Mouse (Mus musculus): Measurements from ENCODE around the gene Zkscan16.

Gene Zkscan16

DNA sequence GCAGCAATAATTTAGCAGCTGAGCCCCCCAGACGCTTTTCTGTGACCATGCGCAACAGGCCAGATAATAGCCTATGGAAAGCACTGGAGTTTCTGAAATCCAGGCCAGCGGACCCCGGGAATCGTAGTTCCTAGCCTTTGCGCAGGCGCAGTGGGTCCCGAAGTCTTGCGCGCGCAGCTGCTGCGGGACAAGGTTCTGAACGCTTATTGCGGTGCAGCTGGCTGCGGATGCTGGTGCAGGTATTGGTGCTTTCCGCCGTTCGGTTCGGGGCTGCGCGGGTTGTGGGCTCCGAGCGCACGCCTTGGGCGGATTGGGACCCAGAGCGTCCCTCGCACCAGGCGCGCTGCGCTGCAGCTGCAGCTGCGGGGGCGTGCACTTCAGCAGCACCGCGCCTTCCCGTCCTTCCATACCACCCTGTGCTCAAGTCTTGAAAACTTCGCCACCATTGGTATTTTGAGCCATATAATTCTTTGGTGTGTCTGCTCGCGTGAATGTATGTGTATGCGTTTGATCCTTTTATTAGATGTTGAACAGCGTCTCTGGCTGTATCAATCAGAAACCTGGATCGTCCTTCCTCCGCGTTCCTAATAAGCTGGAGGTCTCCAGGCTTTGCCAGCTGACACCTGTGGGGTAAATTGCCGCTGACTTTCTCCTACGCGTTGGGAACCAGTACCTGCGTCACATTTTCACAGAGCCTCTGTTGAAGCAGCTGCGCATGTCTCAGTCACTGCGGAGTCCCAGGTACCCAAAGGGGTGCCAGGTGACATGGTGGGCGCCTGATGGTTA is at the start of gene Zkscan16:
TSS of gene Zkscan16 (plus strand) at position 209 of the 786 bp plus-strand sequence.
- DNase-seq = peak; percentile 59

DNA sequence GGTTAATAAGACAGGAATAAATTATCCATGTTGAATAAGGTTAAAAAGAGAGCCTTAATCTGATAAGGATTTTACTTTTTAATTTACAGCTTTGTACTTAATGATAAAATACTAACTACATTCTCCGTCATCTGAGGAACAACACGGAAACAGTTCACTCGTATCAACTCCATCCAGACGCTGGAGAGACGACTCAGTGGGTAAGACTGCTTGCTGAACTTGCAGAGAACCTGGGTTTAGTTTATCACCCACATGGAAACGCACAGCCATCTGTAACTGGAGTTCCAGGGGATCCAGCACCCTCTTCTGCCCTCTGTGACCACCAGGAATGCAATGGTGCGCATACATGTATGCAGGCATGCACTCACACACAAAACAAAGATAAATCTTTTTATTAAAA is 49.0 kb upstream of the Zkscan16 start:
- no peak for DNase-seq

DNA sequence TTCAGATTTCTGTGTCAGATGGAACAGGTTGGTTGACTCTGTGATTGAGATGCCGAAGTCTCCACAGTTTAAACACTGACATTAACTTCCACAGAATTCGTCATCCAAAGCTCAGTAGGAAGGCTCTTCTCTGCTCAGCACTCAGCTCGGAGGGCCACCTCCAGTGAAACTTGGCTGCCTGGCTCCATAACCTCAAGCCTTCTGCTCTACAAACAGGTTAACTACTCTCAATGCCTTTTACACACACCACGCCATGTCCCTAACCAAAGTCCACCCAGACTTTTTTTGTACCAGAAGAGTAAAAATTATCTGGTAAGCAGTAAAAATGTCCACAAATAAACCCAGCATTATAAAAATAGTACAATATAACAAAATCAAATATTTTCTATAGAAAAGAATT is 46.0 kb upstream of the Zkscan16 start:
- no peak for DNase-seq

DNA sequence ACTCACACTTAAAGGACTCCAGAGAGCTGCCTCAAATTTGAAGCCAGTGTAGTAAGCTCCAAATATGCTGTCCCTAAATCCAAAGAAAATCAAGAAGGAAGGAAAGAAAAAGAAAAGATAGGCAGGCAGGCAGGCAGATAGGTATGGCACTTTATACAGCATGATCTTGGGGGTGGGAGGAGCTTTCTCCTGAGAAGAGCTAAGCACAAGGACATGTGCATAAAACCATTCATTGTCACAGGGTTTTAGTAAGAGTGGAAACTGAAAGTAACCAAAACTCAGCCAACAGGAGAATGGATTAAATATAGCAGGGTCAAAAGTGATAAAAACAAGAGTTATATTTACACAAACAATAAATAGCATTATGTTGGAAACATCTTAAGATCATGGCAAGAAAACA is 45.1 kb upstream of the Zkscan16 start:
- no peak for DNase-seq

DNA sequence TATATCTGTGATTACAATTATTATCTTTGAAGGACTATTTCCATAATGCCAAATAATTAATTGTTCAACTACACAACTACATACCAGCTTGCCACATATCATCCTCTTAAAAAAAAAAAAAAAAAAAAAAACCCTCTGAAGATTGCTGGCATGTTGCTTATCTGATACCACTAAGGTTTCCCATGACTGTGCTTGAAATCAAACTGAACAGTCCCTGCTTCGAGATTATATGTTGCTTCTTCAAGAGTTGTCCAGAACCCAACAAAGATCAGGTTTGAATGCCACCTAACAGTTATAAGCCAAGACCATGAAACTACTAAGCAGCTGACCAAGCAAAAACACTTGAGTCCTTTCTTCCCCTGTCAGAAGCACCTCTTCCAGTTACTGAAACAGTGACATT is 36.0 kb upstream of the Zkscan16 start:
- no peak for DNase-seq

DNA sequence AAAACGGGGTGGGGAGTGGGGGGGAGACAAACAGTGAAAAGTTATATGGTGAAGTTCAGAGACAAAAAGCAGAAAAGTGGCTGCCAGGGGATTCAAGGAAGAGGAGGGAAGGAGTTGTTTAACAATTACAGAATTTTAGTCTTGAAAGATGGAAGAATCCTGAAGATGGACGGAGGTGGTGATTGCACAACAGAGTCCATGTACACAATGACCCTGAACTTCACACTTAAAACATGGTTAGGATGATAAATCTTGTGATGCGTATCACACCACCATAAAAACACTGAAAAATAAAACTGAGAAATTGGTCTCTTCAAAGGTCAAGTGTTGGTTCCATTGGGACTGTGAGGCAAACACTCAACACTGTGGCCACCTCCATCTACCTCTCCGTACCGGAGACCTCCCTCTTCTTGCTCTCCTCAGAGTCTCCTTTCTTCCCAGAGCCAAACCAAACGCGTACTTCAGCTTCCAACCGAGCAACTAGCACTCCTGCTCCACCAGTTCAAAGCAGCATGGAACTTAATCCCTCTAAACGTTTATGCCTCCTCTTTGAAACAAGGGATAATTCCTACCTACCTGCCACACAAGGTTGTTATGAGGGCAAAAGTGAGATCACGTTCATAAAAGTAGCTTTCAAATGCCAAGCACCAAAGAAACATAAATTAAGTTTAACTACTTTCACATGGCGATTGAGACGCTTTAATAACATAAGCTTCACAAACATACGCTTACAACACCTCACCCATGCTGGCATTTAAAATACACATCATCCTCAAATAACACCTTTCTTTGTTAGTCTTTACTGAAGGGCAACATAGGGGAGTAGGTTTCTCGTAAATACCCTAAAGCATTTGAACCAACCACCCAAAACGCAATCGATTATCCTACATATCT is 33.0 kb upstream of the Zkscan16 start:
- no peak for DNase-seq

DNA sequence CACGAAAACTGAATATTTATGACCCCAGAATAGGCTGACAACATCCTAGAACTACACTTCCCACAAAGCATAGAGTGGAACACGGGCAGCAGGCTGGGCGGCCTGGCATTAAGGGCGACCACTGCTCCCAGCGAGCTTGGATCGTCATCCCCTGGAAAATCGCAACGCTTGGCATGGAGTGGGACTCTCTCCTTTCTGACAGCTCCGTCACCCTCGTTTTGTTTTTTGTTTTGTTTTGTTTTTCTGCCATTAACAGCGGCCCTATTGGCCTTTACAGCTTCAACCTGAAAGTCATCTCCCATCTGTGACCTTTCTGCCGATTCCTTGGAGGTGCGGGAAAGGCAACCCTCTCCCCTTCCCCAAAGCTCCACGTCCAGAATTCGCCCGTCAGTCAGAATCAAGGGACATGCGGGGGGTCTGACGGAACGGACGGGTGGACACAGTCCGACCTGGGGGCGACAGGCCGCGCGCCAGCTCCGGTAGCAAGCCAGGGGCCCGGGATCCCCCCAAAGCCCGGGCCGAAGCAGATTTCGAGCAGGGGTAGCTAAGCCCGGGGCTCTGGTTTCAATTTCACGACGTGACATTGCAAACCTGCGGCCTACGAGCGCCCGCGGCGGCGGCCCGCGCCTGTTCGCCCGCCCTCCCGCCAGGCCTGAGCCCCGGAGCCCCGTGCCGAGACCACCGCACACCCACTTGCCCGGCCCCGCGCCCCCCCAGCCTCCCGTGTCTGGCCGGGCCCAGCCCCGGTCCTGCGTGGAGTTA is 32.2 kb upstream of the Zkscan16 start:
- DNase-seq = peak; percentile 46

DNA sequence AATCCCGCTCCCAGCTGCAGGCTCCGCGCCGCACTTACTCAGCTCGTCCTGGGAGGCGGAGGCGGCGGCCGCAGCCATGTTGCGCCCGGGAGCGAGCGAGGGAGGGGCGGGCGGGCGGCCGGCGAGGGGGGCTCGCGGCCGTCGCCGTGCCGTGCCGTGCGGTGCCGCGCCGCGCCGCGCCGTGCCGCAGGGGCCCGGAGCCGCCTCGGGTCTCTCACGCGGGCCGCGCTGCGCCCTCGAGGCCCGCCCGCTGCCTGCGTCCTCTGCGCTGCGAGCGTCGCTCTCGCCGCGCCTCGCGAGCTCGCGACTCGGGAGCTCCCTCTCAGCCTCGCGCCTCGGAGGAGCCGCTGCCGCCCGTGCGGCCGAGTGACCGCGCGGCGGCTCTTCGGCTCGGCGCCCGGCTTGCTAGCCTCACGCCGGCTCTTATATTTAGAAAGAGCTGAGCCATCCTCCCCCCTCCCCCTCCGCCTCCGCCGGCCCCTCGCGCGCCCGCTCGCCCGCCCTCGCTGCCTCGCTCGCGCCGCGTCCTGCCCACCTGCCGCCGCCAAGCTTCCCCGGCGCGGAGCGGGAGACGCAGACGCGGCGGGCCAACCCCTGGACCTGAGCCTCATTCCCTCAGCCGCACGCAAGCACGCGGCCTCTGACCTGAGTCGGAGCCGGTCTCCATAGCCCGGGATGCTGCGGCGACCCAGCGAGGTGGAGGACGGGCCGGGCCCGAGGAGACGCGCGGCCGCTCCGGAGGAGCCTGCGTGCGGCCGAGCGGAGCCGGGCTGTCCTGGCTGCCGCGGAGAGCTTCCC is 31.4 kb upstream of the Zkscan16 start:
- peak; percentile 52 for DNase-seq

DNA sequence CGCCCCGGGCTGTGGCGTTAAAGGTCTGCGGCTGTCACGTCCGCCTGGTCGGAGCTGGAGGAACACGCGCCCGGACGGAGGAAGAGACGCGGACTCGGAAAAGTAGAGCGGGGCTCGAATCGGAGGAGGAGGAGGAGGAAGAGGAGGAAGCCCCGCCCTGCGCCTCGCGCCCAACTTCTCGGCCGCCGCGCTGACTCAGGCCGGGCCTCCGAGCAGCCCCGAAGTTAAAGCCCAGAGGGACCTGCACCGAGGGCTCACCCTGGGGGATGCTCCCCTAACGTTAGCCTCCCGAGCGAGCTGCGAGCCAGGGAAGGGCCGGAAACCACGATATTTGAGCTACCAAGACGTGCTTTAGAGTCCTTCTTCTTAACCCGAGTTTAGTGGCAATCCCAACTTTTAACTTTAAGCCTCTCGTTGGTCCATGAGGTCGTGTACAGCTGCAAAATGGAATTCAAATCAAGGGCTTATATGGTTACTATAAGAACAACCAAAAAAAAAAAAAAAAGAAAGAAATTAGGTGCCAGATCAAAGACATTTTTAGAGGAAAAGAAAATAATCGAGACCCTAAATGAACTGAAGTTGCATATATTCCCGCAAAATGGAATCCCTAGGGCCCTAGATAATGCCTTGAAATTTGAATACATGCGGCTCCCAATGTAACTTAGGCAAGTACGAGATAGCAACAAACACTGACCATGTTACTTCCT is 30.6 kb upstream of the Zkscan16 start, which contains the start of gene Ecpas:
TSS of gene Ecpas (minus strand) at position 121 of the 707 bp plus-strand sequence.
- peak; percentile 84 for DNase-seq

DNA sequence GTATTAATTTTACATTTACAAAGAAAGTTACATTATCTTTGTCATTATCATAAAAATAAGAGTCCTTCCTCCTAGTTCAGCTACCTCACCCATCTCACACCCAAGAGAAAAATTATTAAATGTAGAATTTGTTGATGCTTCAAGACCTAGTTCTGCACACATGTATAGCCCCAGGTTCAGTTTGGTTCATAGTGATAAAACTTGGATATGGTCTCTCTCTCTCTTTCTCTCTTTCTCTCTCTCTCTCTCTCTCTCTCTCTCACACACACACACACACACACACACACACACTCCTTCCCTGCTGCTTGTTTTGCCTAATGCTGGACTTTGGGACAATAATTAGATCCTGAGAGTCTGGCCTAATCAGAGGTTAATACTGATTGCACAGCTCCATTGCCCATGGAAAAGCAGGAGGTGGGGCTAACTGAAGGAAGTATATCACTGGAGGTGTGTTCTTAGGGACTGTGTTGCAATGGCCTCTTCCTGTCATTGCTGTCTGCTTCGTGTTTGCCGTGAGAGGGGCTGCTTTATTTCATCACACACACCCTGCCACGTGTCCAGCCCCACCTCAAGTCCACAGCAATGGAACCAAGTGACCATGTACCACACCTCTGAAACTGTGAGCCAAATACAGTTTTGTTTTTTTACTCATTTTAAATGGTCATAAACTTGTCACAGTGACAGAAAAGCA is 29.9 kb upstream of the Zkscan16 start:
- no peak for DNase-seq

DNA sequence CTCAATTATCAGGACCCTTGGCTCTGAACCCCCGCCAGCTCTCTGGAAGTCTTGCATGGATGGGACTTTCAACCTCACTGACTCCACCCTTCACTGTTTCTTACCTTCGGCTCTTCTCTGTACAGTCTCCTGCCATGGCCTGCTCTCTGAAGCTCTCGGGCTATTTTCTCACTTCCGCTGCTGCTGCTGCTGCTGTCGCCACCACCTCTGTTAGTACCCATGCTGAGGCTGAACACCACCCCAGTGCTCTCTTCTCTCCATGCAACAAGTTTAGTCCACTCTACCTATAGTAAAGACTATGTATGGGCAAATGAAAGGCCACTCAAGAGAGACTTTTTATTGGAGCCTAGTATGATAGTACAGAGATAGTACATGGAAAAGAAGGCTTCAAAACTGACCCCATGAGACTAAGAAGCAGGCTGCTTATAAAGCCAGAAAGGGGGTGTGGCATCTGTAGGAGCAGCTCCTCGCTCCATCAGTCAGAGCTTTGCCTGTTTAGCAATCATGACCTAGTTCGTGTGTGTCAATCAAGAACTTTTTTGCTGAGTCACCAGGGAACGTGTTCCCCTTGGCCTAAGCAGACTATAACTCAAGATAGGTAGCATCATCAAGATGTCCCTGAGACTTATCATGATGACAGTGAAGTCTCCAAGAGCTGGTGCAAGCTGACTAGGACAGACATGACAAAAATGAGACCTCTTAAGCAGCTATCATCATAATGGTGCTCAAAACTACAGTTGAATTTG is 28.2 kb upstream of the Zkscan16 start:
- DNase-seq = no peak

DNA sequence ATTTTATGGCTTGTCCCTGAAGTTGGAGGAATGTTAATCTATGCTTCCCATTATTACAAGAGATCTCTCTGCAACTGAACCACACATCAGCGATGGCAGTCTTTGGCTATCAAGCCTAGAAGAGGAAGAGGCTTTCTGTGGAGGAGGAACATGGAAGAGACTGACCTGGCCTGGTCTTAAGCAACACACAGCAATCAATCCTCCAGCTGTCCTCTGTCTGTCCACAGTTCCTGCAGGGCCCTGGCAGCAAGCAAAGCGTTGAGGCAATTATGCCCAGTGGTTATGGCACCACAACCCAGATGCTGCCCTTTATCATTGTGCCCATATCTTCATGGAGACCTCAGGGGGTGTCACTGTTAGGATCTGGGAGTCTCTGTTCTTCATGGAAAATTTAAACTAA is 19.5 kb upstream of the Zkscan16 start:
- no peak for DNase-seq

DNA sequence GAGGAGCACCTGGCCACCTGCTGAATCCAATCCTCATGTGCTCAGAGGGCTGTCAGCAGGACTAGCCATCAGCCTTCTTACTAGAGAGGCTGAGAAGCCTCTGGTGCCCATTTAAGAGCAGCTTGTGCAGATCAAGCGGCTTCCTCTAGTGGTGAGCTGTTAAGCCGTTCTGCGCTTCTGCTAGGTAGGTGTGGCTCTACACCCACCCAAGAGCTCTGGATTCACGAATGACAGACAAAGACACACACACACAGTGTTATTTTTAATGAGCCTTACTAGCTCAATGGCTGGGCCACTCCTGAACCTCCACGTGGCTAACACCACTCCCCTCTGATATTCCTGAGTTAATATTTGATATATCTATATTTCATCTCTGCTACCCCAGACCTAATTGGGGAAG is 17.8 kb upstream of the Zkscan16 start:
- DNase-seq = no peak

DNA sequence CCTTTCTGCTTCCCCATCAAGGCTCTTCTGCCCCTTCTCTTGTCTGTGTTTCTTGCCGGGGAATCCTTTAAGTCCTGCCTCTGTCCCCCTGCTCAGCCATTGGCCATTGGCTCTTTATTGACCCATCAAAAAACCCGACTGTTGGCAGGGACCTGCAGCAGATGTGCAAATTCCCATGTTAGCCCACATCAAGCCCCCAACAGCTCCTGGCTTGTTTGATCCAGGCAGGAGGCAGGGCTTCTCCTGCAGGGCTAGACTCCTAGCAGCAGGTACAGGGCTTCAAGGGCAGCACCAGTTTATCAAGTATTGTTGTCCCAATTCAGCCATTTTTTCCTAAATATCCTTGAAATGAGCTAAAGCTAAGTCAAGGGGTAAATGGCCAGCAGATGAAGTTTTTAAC is 17.3 kb upstream of the Zkscan16 start:
- DNase-seq = no peak

DNA sequence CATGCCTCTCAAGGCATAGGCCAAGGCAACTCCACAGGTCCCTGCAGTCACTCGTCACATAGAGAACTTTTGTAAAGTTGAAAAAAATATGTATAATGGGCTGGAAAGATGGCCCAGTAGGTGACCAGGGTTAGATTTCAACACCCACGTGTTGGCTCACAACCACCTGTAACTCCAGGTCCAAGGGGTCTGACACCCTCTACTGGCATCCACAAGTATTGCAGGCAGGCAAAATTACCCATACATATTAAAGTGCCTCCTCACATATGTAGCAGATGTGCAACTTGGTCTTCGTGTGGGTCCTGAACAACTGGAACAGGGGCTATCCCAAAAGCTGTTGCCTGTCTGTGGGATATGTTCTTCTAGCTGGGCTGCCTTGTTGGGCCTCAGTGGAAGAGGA is 15.8 kb upstream of the Zkscan16 start:
- DNase-seq = no peak

DNA sequence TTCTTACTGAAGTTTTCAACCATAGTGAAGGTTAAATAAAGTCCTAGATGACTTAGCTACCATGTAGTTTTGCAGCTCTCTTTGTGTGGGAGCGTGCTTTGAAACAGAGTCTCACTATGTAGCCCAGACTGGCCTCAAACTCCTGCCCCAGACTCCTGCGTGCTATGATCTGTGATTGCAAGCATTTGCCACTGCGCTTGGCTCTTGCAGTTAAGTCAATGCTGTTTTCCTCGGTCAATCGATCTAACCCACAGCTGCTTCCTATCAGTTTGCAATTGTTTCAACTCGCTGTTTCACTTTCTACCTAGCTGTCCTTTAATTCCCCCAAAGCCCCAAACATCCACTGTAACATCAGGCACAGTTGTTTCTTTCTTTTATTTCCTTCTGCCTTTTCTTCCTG is 10.9 kb upstream of the Zkscan16 start:
- DNase-seq = no peak

DNA sequence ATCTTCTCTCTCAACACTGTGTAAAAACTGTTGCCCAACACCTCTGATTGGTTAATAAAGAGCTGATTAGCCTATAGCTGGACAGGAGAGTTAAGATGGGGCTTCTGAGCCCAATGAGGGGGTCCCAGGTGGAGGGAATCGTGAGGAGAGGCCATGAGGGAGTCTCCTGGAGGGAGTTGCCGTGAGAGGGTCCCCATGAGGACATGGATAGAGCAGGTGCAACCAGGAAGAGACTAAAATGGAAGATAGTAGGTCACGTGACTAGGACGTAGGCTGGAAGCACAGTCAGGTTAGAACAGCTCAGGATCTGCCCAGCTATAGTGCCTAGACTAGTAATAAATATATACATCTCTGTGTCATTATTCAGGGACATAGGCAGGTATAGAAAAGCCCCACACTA is 9.1 kb upstream of the Zkscan16 start:
- no peak for DNase-seq

DNA sequence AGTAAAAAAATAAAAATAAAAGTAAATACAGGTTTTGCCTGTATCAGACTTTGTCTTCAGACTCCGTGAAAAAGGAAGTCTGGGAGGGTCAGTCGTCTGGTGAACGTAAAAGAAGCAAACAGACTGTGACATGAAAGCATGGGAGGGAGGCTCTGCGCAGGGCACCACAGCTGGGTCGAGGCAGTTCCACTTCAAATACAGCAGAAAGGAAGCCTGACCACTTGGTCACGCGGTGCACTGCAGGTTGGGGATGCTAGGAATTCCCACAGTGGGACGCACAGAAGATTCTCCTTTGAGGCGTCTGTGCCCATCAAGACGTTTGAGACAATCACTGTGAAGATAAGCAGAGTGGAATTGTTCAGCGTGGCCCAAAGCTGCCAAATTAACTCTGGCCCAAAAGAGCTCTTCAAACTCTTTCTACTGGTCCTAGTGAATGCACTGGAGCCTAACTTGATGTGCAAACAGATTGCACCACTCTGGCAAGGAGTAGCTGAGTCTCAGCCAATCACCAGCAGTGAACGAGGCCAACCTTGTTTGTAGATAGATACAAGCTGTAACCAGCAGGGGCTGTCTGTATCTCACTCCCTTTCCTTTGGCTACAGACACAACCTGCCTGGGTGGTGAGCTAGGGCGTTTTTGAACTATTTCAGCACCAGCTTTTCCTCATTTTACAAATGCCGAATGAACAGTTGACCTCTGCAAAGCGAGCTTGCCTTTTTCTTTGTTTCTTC is 8.5 kb upstream of the Zkscan16 start:
- DNase-seq = peak; percentile 26

DNA sequence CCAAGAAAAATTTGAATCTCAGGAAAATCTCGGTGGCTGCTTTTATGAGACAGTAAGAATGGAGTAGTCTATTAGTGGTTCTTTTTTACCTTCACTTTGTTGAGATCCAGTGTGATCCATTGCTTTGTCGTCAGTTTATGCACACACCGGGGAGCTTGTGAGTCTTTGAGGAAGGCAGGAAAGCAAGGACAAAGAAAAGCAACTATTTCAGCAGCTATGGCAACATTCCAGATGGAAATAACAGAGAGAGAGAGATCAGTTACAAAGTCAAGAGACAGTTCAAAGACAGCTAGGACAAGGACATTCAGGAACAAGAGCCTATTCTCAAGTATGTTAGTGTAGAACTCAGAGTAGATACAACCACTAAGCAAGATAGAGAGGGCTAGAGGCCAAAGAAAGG is 7.6 kb upstream of the Zkscan16 start:
- DNase-seq = no peak

DNA sequence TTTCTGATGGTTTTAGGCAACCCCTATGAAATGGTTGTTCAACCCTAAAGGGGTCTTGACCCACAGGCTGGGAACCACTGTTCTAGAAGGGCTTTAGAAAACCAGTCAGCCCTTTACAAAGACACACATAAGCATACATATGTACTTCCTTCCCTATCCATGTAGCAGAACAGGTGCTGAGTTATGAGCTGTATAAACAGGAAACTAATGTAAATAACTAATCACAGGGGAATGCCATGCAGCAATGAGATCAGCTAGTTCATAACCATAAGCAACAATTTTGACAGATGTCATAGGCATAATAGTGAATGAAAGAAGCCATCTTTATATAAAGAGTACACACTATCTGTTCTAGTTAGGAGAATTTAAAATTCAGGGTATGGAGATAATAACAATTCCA is 1.8 kb upstream of the Zkscan16 start:
- no peak for DNase-seq

All from kidney, adult 9 months (tissue).